Mouse (Mus musculus): ENCODE measurements at regions not wholly inside any gene's neighbourhood (a gene's known extent, or its start where the extent isn't known, plus 50 kb on each side); places are given as distances from the start of the nearest gene placed in this dataset.

DNA sequence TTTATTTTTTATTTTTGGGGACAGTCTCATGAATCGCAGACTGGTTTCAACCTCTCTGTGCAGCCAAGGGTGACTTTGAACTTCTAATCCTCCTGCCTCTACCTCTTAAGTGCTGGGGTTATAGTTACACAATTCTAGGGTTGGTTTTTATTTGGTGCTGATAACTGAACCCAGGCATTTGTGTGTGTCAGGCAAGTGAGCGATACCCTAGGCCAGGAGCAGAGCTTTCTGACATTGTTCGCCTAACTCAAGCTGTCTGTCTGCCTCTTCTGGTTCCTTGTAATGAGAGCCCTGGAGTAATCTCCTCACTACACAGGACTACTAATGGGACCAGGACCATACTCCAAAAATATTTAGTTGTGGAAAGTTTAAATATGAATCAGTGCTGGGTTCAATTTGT, 281.1 kb downstream of the Maf start:
- no peak for DNase-seq

DNA sequence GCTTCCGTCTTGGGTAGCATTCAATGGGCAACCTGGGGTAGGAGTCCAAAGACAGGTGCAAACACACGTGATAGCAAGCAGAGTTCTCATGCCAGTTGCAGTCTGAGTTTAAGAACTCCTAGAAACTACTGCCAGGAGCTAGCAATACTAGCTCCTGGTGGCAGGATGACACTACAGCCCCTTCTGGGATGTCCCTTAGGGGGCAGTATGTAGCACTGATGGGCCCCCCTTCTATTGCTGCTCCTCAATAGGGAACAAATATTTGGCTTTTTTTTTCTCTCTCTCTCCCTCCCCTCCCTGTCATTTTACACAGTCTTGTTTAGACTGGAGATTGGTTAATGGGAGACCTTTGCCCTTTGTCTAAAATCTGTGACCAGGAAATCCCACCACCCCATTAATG, 282.2 kb downstream of the Maf start:
- DNase-seq: no peak

DNA sequence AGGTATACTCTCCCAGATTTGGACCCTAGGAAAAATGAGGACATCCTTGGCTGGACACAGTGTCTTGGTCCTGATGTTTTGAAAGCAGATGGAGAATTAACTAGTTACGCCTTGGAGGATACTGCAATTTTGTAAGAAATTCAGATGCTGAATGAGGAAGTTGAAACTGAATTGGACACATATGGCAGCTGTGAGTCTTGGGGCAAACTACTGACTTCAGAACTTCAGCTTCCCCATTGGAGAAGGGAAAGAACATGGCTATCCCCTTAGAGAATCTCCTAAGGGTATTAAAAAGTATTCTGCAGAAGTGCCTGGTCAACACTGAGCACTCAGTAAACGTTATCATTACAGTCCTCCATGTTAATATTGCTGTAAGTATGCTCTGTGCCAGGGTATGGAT, 283.9 kb downstream of the Maf start:
- DNase-seq: no peak

DNA sequence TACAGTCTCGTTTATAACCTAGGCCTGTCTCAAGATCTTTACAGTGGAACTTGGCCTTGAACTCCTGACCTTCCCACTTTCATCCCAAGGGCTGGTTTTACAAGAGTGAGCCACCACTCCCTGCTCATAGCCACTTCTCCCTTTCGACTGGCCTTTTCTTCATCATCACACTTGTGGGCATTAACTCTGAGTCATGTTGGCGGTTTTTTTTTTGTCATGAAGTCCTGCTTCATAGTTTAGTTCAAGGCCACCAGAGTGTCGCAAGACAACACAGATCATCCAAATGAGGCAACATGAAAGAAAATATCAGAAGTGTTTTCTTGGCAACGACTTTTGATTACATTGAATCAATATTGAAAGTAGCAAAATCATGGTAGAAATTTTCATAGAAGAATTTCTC, 284.5 kb downstream of the Maf start:
- DNase-seq: peak; percentile 48

DNA sequence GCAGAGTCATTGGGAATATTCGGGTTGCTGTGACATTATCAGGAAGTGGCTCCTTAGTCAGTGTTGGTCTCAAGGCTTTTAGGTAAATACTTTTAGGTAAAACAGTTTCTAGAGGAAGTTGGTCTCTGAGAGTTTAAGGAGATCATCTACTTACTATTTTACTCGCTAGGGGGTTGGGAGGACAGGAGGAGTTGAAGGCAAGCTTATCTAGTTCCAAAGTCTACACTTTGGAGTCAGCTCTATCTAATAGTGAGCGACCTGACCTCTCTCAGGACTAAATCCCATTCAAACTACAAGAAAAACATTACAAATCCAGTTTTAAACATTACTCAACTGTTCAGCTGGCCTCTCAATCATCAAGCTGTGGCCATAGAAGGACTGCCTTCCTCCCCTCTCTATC, 287.1 kb downstream of the Maf start:
- DNase-seq: no peak

DNA sequence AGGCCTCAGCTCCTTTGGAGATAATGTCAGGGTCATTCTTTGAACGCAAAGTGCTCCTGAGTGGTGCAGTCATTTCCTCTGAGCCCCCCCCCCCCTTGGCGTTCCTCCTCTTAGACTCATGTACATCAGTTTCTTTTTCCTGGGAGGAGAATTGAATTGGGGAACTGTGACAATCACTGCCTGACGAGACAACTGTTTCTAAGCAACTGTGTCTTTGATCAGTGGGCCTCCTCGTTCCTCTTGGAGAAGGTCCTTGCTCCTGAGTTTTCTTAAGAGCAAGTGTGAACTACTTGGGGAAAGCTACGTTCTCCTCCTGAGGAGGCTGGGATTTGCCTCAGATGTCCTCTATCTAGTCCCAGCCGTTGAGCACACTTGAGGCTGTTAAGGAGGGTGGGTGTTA, 287.5 kb downstream of the Maf start:
- DNase-seq: no peak

DNA sequence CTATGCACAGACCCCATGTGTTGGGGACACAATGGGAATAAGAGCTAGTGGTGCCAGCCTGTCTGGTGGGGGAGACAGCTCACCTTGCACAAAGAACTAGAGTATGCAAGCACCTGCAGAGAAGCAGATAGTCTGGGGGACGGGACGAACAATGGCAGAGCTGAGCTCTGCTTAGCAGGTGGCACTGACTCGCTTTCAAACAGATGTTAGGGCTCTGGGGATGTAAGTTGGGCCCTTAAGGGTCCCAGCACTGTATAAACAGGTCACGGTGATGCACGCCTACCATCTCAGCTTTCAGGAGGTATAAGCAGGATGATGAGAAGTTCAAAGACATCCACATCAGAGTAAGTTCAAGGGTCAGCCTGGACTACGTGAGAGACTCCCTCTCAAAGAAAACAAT, 289.5 kb downstream of the Maf start:
- no peak for DNase-seq

DNA sequence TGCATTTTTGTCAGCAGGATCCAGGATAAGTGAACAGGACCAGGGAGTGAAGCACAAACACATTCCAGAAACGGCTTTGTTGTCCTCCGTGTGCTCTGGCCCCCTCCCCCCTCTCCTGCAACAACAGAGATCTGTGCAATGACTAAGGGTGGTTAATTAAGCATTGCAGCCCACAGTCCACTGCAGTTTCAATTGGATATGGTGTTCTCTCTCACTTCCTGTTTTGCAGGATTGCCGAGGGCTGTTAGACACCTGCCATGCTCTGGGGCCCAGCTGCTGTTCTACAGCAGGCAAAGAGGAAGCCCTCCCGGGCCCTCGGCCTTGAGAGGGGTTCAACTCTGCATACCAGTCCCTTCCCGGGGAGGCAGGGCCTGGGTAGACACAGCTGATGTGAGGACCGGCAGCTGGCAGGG, 293.5 kb downstream of the Maf start:
- peak; percentile 51 for DNase-seq

DNA sequence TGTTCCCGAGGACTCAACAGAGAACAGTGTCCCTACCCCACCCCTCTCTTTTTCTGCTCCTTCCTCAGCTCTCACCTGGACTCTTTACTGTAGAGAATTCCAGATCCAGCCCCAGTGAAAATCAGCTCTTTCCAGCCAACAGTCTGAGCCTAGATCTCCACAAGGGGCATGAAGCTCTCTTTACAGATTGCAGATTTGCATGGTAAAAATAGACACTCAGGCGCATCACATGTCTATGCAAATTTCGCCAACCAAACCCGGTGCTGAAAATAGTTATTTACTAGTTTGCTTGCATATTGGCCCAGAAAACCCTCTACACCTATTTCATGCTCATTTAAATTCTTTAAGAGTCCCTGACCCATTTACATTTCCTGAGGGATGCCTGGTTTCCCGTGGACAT, 295.8 kb downstream of the Maf start:
- no peak for DNase-seq

DNA sequence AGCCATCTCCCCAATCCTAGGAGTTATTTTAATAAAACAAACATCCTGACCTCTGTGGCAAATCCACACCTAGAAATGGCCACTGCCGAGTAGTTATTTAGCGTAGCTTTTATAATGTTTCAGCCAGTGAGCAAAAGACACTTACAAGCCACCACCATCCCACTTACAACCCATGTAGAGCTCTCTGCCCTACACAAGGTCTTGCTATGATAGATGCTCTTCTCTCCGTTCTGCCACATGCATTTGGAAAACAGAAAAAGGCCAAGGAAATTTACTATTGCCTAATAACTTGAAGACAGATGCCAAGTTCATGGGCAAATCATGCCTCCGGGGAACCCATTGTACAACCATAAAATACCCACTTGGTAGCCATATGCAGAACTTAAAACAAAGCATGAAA, 296.5 kb downstream of the Maf start:
- DNase-seq: peak; percentile 22

DNA sequence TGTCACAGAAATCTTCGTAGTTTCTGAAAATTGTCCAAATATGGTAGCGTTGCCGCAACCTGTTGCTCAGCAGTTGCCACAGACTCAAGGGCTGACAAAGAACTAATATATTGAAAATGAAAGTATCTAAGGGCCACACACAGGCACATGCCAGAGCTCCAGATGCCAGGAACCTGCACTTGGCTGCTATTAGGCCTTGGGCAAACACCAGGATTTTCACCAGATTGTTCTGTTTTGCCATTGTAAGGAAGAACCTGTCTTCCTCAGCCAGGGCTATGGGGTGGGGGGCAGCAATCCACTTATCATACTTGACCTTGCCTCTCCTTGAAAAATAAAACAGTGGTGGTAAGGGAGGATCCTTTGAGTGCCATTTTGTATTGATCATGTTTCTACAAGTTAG, 297.4 kb downstream of the Maf start:
- DNase-seq: peak; percentile 29

DNA sequence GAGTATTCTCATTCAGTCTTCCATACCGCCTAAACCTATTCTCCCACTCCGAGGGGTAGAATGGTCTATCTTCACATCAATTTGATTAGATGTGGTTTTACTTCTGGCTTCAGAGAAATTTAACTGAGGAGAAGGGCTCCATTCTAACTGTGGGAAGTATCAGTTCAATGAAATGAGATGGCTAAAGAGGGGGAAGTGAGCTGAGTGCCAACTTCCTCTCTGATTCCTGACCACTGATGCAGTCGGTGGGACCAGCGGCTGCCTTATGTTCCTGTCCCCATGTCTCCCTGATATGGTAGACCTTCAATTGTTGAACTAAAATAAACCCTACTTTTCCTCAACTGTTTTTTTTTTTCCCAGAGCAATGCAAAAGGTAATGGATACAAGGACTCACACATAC, 300.1 kb downstream of the Maf start:
- DNase-seq: no peak

DNA sequence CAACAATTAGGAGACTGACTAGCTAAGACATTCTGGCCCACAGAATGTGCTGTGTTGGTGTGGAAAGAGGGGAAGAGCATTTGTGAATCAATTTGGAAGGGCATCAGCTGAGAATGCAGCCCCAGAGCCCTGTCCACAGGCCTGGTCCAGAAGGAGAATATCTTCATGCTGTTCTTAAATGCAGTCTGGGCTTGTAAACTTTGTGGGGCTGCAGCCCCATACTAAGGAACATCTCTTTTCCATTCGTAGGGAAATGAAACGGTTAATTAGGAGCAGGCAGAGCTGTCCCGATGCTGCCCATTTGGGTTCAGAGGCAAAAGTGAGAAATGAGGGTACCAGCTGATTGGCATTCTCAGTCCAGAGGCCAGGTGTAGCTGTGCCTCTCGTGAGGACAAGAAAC, 304.0 kb downstream of the Maf start:
- DNase-seq: no peak

DNA sequence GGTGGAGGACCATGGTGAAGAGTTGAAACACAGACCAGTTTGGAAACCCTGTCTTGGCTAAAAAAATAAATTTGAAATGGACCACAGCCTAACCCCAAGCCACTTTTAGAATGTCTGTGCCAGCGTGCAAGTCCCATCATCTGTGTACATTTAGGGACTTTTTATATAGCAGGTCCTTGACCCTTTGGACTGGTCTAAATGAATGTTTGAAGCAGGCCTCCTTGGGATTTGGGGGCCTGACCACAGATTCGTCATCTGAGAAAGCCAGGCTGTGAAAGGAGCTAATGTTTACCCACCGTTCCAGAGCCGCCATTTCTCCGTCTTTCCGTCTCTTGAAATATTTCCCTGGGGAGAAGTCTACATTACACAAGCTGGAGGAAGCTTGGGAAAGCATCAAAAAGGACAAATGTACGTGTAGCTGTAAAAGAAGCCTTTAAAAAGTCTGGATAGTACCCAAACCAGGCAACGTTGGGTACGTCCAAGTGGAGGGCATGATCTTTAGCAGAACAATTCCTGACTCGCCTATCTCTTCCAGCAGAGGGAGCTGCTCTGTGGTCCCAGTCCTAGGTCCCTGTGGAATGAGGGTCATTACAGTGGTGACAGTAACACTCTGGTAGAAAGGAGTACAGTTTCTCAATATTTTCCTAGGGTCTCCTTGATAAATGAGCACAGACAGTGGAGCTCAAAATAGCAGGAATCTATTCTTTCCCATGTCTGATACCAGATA, 305.0 kb downstream of the Maf start:
- peak; percentile 74 for DNase-seq

Measured in adrenal gland, postnatal 10 days (tissue).